Mouse (Mus musculus): ENCODE results near the gene Tmem88. TPM values are rescaled to one million over a fixed set of nuclear protein-coding genes. Genes with fewer than 3 reads are reported as not detected.

The Tmem88 gene
- polyA plus RNA-seq, 1 experiment from 2014 or later = 8.7 TPM

- Histone ChIP-seq H3K27ac (peak within 1 kb of the TSS; percentile 100), H3K4me3 (peak within 1 kb of the TSS; percentile 96), H3K9me3 (no peaks in the 10 kb centered on the region), H3K27me3 (no peaks in the 10 kb centered on the region), H3K9ac (peak within 1 kb of the TSS; percentile 100), H3K36me3 (peaks cover 13% of the 10 kb centered on the region; the same call in 1 of the 2 replicates), H3K4me2 (peak within 1 kb of the TSS; percentile 94), H3K4me1 (replicated peaks) (peaks cover 64% of the 10 kb centered on the region)
- under 1% methylated on average over 29 of the region's 34 CpGs for WGBS
- ATAC-seq (ENCODE audit: low FRiP score) = no peak
These were observed 28.6 kb downstream of the Tmem88 start, which contains the start of gene Chd3 for GRCm38 (mm10) chr11:69369215-69369989. Gene Chd3, minus strand, starts transcription at chr11:69369406.

DNA sequence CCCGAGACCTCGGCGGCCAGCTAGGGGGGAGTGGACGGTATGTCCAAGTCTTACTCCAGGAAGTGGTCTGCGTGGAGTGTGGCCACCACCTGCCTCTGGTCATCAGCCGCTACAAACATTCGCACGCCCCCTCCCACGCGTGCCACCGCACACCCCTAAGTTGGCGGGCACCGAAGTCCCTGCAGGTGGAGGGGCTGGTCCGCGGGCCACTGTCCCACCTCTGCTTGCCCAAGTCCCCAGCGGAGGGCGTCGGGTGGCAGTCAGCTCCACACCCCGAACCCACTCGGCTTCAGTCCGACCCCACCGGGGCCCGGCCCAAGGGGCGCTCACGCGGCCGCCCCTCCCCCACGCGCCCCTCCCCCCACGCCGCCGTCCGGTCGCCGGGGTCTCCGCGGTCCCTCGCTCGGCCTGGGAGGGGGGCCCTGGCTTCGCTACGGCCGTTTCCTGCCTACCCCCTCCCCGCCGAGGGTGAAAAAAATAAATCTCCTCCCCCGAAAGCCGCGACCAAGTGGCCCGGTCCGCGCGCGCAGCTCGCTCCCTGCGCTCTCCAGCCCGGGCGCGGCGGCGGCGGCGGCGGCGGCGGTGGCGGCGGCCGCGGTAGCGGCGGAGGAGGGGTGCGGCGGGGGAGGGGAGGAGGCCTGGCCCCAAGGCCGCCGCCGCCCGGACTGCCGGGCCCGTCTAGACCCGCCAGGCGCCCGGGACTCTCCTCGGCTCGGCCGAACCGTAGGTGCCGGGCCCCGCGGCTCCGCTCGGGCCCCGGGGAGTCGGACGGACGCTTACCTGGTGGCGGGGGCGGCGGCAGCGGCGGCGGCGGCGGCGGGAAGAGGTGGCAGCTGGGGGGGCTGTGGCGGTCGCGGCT is 29.4 kb downstream of the Tmem88 start:
- Histone ChIP-seq H3K9ac (peak overlapping the region; percentile 100), H3K4me3 (peak overlapping the region; percentile 96), H3K4me2 (peak overlapping the region; percentile 94), H3K36me3 (peaks cover 18% of the 10 kb centered on the region), H3K4me1 (replicated peaks) (peaks cover 71% of the 10 kb centered on the region), H3K9me3 (no peaks in the 10 kb centered on the region), H3K27me3 (no peaks in the 10 kb centered on the region), H3K27ac (peak overlapping the region; percentile 100)
- peak; percentile 11; the same call in 1 of the 2 replicates for ATAC-seq (ENCODE audit: low FRiP score)
- 0% methylated on average over 43 of the region's 106 CpGs for WGBS

GRCm38 (mm10) chr11:69367616-69368355 is 30.2 kb downstream of the Tmem88 start:
- H3K36me3 ChIP-seq = peaks cover 18% of the 10 kb centered on the region
- H3K27me3 ChIP-seq = no peaks in the 10 kb centered on the region
- peak overlapping the region; percentile 94 for H3K4me2 ChIP-seq
- peaks cover 66% of the 10 kb centered on the region for H3K4me1 ChIP-seq (replicated peaks)
- under 1% methylated on average over 22 of the region's 22 CpGs for WGBS
- peak overlapping the region; percentile 100 for H3K27ac ChIP-seq
- ATAC-seq (ENCODE audit: low FRiP score) = no peak; the same call in 1 of the 2 replicates
- H3K4me3 ChIP-seq = peak overlapping the region; percentile 96
- peak overlapping the region; percentile 100 for H3K9ac ChIP-seq
- H3K9me3 ChIP-seq = no peaks in the 10 kb centered on the region

DNA sequence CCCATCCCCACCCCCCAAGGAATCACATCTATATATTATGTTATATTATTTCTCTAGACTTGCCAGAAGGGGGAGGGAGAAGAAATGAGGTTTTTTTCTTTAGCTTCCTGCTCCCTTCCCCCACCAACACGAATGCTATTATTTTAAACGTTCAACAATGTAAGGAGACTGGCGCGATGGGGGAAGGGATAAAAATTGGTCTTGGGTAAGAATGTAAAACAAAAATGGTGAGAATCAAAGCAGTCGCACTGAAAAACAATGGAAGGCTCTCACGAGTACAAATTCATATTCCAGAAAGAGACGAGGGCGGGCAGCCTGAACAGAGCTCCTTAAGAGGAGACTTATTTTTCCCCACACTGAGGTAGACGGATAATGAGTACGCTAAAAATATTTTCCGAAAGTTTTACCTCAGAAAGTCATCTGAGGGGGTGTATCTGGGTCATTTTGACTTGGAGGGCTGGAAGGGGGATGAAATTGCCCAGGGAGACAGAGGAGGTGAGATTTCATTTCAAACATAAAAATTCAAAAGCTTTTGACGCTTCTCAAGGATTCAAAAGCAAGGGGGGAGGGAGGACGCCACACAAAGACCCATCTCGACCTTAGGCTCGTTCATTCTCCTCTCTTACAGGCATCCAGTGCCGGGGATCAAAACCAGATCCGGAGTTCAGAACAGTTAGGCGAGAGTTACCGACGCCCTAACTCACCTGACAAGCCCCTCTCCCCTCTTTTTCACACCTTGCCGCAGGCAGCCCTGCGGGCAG is 31.0 kb downstream of the Tmem88 start:
- Histone ChIP-seq H3K27me3 (no peaks in the 10 kb centered on the region), H3K36me3 (peaks cover 24% of the 10 kb centered on the region), H3K4me1 (replicated peaks) (peaks cover 63% of the 10 kb centered on the region), H3K4me3 (peak overlapping the region; percentile 96), H3K27ac (peak overlapping the region; percentile 100), H3K9ac (peak overlapping the region; percentile 100), H3K4me2 (peak overlapping the region; percentile 94), H3K9me3 (no peaks in the 10 kb centered on the region)
- under 1% methylated on average over 22 of the region's 22 CpGs for WGBS
- no peak for ATAC-seq (ENCODE audit: low FRiP score)

GRCm38 (mm10) chr11:69366157-69366854 is 31.7 kb downstream of the Tmem88 start:
- Histone ChIP-seq H3K27ac (peak overlapping the region; percentile 100), H3K4me2 (peak overlapping the region; percentile 94), H3K27me3 (no peaks in the 10 kb centered on the region), H3K36me3 (peaks cover 31% of the 10 kb centered on the region), H3K4me3 (peak overlapping the region; percentile 96), H3K4me1 (replicated peaks) (peaks cover 63% of the 10 kb centered on the region), H3K9me3 (no peaks in the 10 kb centered on the region), H3K9ac (peak overlapping the region; percentile 100)
- WGBS = under 1% methylated on average over 26 of the region's 26 CpGs
- peak; percentile 85 for ATAC-seq (ENCODE audit: low FRiP score)

DNA sequence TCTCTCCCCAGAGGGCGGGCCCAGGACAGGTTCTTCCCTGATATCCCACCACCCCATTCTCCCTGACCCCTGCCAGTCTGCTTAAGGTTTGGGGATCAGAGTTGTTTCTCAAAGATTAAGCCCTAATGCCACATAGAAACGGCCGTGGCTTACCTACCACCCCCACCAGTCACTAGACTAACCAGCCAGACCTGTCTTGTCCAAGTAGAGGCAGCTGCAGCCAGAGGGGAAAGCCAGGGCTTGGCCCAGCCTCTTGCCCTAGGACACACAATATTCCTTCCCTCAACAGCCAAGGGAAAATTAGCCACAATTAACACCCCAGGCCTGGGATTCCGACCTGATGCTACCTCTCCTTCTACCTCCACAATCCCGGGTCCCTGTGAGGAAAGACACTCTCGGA is 32.3 kb downstream of the Tmem88 start:
- peak overlapping the region; percentile 96 for H3K4me3 ChIP-seq
- H3K27ac ChIP-seq = peak overlapping the region; percentile 100
- no peaks in the 10 kb centered on the region for H3K27me3 ChIP-seq
- H3K9ac ChIP-seq = peak overlapping the region; percentile 80
- H3K9me3 ChIP-seq = no peaks in the 10 kb centered on the region
- ATAC-seq (ENCODE audit: low FRiP score) = 0 out of 2 replicates have a peak, but pooled peaks have one; percentile 4
- peaks cover 37% of the 10 kb centered on the region for H3K36me3 ChIP-seq
- H3K4me1 ChIP-seq (replicated peaks) = peaks cover 59% of the 10 kb centered on the region
- 27% methylated on average over 6 of the region's 6 CpGs for WGBS
- H3K4me2 ChIP-seq = peak overlapping the region; percentile 94

GRCm38 (mm10) chr11:69364910-69365309 is 33.1 kb downstream of the Tmem88 start:
- Histone ChIP-seq H3K4me2 (peak overlapping the region; percentile 94), H3K9me3 (no peaks in the 10 kb centered on the region), H3K36me3 (peaks cover 45% of the 10 kb centered on the region), H3K27ac (peak overlapping the region; percentile 100), H3K9ac (peak overlapping the region; percentile 80), H3K4me1 (replicated peaks) (peaks cover 55% of the 10 kb centered on the region), H3K27me3 (no peaks in the 10 kb centered on the region), H3K4me3 (peak overlapping the region; percentile 96)
- under 1% methylated on average over 6 of the region's 6 CpGs for WGBS
- peak; percentile 41 for ATAC-seq (ENCODE audit: low FRiP score)

GRCm38 (mm10) chr11:69364376-69364775 is 33.7 kb downstream of the Tmem88 start:
- ATAC-seq (ENCODE audit: low FRiP score) = no peak
- Histone ChIP-seq H3K27me3 (no peaks in the 10 kb centered on the region), H3K27ac (peak overlapping the region; percentile 100), H3K36me3 (peaks cover 50% of the 10 kb centered on the region), H3K4me2 (peak overlapping the region; percentile 94), H3K4me1 (replicated peaks) (peaks cover 52% of the 10 kb centered on the region), H3K9ac (peak overlapping the region; percentile 80), H3K9me3 (no peaks in the 10 kb centered on the region), H3K4me3 (no peak overlapping the region)
- 50% methylated on average over 8 of the region's 8 CpGs for WGBS

GRCm38 (mm10) chr11:69362479-69362878 is 35.6 kb downstream of the Tmem88 start:
- Histone ChIP-seq H3K4me3 (no peak overlapping the region), H3K27me3 (no peaks in the 10 kb centered on the region), H3K36me3 (peaks cover 69% of the 10 kb centered on the region), H3K4me1 (replicated peaks) (peaks cover 44% of the 10 kb centered on the region), H3K27ac (no peak overlapping the region), H3K9me3 (no peaks in the 10 kb centered on the region), H3K9ac (no peak overlapping the region), H3K4me2 (no peak overlapping the region)
- 95% methylated on average over 2 of the region's 2 CpGs for WGBS
- no peak for ATAC-seq (ENCODE audit: low FRiP score)

DNA sequence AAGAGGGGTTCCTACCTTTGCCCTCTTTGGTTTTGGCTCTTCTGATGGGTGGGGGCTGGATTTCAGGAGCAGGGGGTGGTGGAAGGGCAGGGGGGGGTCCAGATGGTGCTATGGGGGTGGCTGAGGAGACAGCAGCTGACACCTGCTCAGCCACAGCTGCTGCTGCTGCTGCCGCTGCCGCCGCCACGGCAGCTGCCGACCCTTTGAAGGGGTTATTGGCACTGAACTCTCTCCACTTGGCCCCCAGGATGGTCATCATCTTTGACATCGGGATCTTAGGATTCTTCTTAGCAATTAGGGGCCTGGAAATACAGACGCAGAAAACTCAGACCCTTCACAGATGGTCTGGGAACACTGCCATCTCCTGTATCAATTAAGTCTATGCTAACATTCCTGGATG is 36.0 kb downstream of the Tmem88 start:
- no peak for ATAC-seq (ENCODE audit: low FRiP score)
- H3K27ac ChIP-seq = peak overlapping the region; percentile 30; the same call in 1 of the 2 replicates
- no peaks in the 10 kb centered on the region for H3K27me3 ChIP-seq
- H3K9ac ChIP-seq = no peak overlapping the region; the same call in 1 of the 2 replicates
- peaks cover 74% of the 10 kb centered on the region for H3K36me3 ChIP-seq
- no peak overlapping the region for H3K4me2 ChIP-seq
- peaks cover 42% of the 10 kb centered on the region for H3K4me1 ChIP-seq (replicated peaks)
- no peak overlapping the region for H3K4me3 ChIP-seq
- H3K9me3 ChIP-seq = no peaks in the 10 kb centered on the region
- WGBS = 39% methylated on average over 7 of the region's 7 CpGs

DNA sequence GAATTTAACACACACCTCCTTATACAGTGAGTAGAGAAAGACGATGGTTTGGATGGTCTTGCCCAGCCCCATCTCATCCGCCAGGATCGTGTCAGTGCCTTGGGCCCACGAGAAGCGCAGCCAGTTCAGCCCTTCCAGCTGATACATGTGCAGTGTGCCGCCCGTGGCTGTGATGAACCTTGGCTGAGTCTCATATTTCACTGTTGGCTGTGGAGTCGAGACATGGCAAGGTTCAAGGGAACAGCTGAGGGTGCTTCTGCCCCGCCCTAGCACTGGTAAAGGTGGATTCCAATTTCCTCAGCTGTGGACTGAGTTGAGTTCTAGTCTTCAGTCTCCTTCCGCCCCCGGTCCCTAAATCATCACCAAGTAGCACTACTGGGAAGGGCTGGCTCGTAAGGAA is 40.3 kb downstream of the Tmem88 start:
- no peak overlapping the region for H3K27ac ChIP-seq
- WGBS = 93% methylated on average over 12 of the region's 12 CpGs
- H3K9ac ChIP-seq = no peak overlapping the region
- no peak for ATAC-seq (ENCODE audit: low FRiP score)
- no peak overlapping the region for H3K4me2 ChIP-seq
- peaks cover 99% of the 10 kb centered on the region for H3K36me3 ChIP-seq
- H3K27me3 ChIP-seq = no peaks in the 10 kb centered on the region
- H3K9me3 ChIP-seq = no peaks in the 10 kb centered on the region
- H3K4me3 ChIP-seq = no peak overlapping the region
- peaks cover 12% of the 10 kb centered on the region; the same call in 1 of the 2 replicates for H3K4me1 ChIP-seq (replicated peaks)

Data from hindbrain, embryonic 13.5 days (tissue).